Mouse (Mus musculus) heart, postnatal 0 days (tissue): Measurements from ENCODE around the gene Dusp1.

Source experiments
- CTCF ChIP-seq: IDR thresholded peaks from 2 replicates; pipeline ENCODE4 v1.5.1; 2016; ENCODE audit warnings: antibody characterized with exemption, control low read depth, low read depth
- EP300 ChIP-seq: IDR thresholded peaks from 2 replicates; pipeline ENCODE4 v1.6.1; 2016; ENCODE audit warnings: antibody characterized with exemption, low read depth

GRCm38 (mm10) chr17:26574701-26575100 is 12.8 kb upstream of the Dusp1 start:
- no peak for TF ChIP-seq CTCF
- TF ChIP-seq EP300 = no peak
